Mouse (Mus musculus) heart, postnatal 0 days (tissue): ENCODE data around the gene Ap5b1.

Experiments used
- CTCF ChIP-seq: IDR thresholded peaks from 2 replicates; pipeline ENCODE4 v1.5.1; 2016; ENCODE audit warnings: antibody characterized with exemption, control low read depth, low read depth
- EP300 ChIP-seq: IDR thresholded peaks from 2 replicates; pipeline ENCODE4 v1.6.1; 2016; ENCODE audit warnings: antibody characterized with exemption, low read depth

- TF ChIP-seq CTCF, result no peak
- TF ChIP-seq EP300, result no peak
Observed at GRCm38 (mm10) chr19:5558169-5558568, 9.7 kb upstream of the Ap5b1 start.
